Mouse (Mus musculus): ENCODE measurements at regions not wholly inside any gene's neighbourhood (a gene's known extent, or its start where the extent isn't known, plus 50 kb on each side); places are given as distances from the start of the nearest gene placed in this dataset.

GRCm38 (mm10) chr17:79964850-79965249 is 68.9 kb upstream of the Atl2 start:
- H3K27ac ChIP-seq (ENCODE audit: low read depth, low read length), result no peak overlapping the region
- H3K27me3 ChIP-seq (ENCODE audit: control insufficient read depth, insufficient read depth, low read length), result no peaks in the 10 kb centered on the region
- ATAC-seq (ENCODE audit: low FRiP score) (no peak), DNase-seq (ENCODE audit: low spot score) (no peak)
- WGBS, result 87% methylated on average over 8 of the region's 8 CpGs
- no peak overlapping the region for H3K4me3 ChIP-seq (ENCODE audit: low read depth, low read length)
- H3K4me1 ChIP-seq (replicated peaks; ENCODE audit: control insufficient read depth, insufficient read depth, low read length), result no peaks in the 10 kb centered on the region
- H3K36me3 ChIP-seq (ENCODE audit: control insufficient read depth, insufficient read depth, low read length), result no peaks in the 10 kb centered on the region
- H3K9me3 ChIP-seq (ENCODE audit: control insufficient read depth, low read length), result no peaks in the 10 kb centered on the region
- no peak overlapping the region for H3K4me2 ChIP-seq (replicated peaks; ENCODE audit: low read depth, low read length)
- no peak overlapping the region for H3K9ac ChIP-seq (ENCODE audit: low read depth, low read length)

- Histone ChIP-seq H3K27me3 (ENCODE audit: control insufficient read depth, insufficient read depth, low read length) (no peaks in the 10 kb centered on the region), H3K4me2 (replicated peaks; ENCODE audit: low read depth, low read length) (no peak overlapping the region), H3K27ac (ENCODE audit: low read depth, low read length) (no peak overlapping the region), H3K9ac (ENCODE audit: low read depth, low read length) (no peak overlapping the region), H3K9me3 (ENCODE audit: control insufficient read depth, low read length) (no peaks in the 10 kb centered on the region), H3K4me1 (replicated peaks; ENCODE audit: control insufficient read depth, insufficient read depth, low read length) (no peaks in the 10 kb centered on the region), H3K36me3 (ENCODE audit: control insufficient read depth, insufficient read depth, low read length) (no peaks in the 10 kb centered on the region), H3K4me3 (ENCODE audit: low read depth, low read length) (no peak overlapping the region)
- DNase-seq (ENCODE audit: low spot score), result no peak
- 60% methylated on average over 2 of the region's 2 CpGs for WGBS
- no peak for ATAC-seq (ENCODE audit: low FRiP score)
Measured at GRCm38 (mm10) chr17:79963330-79963729, 67.4 kb upstream of the Atl2 start.

- H3K9me3 ChIP-seq (ENCODE audit: control insufficient read depth, low read length), result no peaks in the 10 kb centered on the region
- ATAC-seq (ENCODE audit: low FRiP score) (no peak), DNase-seq (ENCODE audit: low spot score) (no peak)
- no peaks in the 10 kb centered on the region for H3K27me3 ChIP-seq (ENCODE audit: control insufficient read depth, insufficient read depth, low read length)
- no peak overlapping the region for H3K27ac ChIP-seq (ENCODE audit: low read depth, low read length)
- no peak overlapping the region for H3K4me3 ChIP-seq (ENCODE audit: low read depth, low read length)
- WGBS, result 71% methylated on average over 9 of the region's 9 CpGs
- H3K9ac ChIP-seq (ENCODE audit: low read depth, low read length), result no peak overlapping the region
- H3K36me3 ChIP-seq (ENCODE audit: control insufficient read depth, insufficient read depth, low read length), result no peaks in the 10 kb centered on the region
- H3K4me2 ChIP-seq (replicated peaks; ENCODE audit: low read depth, low read length), result no peak overlapping the region
- no peaks in the 10 kb centered on the region for H3K4me1 ChIP-seq (replicated peaks; ENCODE audit: control insufficient read depth, insufficient read depth, low read length)
Measured at GRCm38 (mm10) chr17:79961391-79961790, 65.5 kb upstream of the Atl2 start.

- no peak for ATAC-seq (ENCODE audit: low FRiP score)
- WGBS, result 43% methylated on average over 3 of the region's 3 CpGs
- no peak overlapping the region for H3K27ac ChIP-seq (ENCODE audit: low read depth, low read length)
Measured at GRCm38 (mm10) chr17:79960688-79961087, 64.8 kb upstream of the Atl2 start.

GRCm38 (mm10) chr17:79955267-79955666 is 59.3 kb upstream of the Atl2 start:
- DNase-seq (ENCODE audit: low spot score), result no peak
- H3K36me3 ChIP-seq (ENCODE audit: control insufficient read depth, insufficient read depth, low read length), result no peaks in the 10 kb centered on the region
- H3K4me1 ChIP-seq (replicated peaks; ENCODE audit: control insufficient read depth, insufficient read depth, low read length), result no peaks in the 10 kb centered on the region
- H3K9me3 ChIP-seq (ENCODE audit: control insufficient read depth, low read length), result no peaks in the 10 kb centered on the region
- no peaks in the 10 kb centered on the region for H3K27me3 ChIP-seq (ENCODE audit: control insufficient read depth, insufficient read depth, low read length)
- no peak overlapping the region for H3K4me2 ChIP-seq (replicated peaks; ENCODE audit: low read depth, low read length)
- no peak overlapping the region for H3K4me3 ChIP-seq (ENCODE audit: low read depth, low read length)
- ATAC-seq (ENCODE audit: low FRiP score), result no peak
- WGBS, result 55% methylated on average over 1 of the region's 1 CpGs
- no peak overlapping the region for H3K9ac ChIP-seq (ENCODE audit: low read depth, low read length)
- no peak overlapping the region for H3K27ac ChIP-seq (ENCODE audit: low read depth, low read length)

More at GRCm38 (mm10) chr17:79960688-79961087, 64.8 kb upstream of the Atl2 start:
- no peaks in the 10 kb centered on the region for H3K27me3 ChIP-seq (ENCODE audit: control insufficient read depth, insufficient read depth, low read length)
- DNase-seq (ENCODE audit: low spot score), result no peak
- no peaks in the 10 kb centered on the region for H3K4me1 ChIP-seq (replicated peaks; ENCODE audit: control insufficient read depth, insufficient read depth, low read length)
- no peaks in the 10 kb centered on the region for H3K9me3 ChIP-seq (ENCODE audit: control insufficient read depth, low read length)
- no peaks in the 10 kb centered on the region for H3K36me3 ChIP-seq (ENCODE audit: control insufficient read depth, insufficient read depth, low read length)
- H3K4me2 ChIP-seq (replicated peaks; ENCODE audit: low read depth, low read length), result no peak overlapping the region
- no peak overlapping the region for H3K9ac ChIP-seq (ENCODE audit: low read depth, low read length)
- no peak overlapping the region for H3K4me3 ChIP-seq (ENCODE audit: low read depth, low read length)

GRCm38 (mm10) chr17:79954624-79955244 is 58.8 kb upstream of the Atl2 start:
- ATAC-seq (ENCODE audit: low FRiP score), result no peak
- Histone ChIP-seq H3K4me3 (ENCODE audit: low read depth, low read length) (no peak overlapping the region), H3K36me3 (ENCODE audit: control insufficient read depth, insufficient read depth, low read length) (no peaks in the 10 kb centered on the region), H3K4me2 (replicated peaks; ENCODE audit: low read depth, low read length) (no peak overlapping the region), H3K9me3 (ENCODE audit: control insufficient read depth, low read length) (no peaks in the 10 kb centered on the region), H3K27me3 (ENCODE audit: control insufficient read depth, insufficient read depth, low read length) (no peaks in the 10 kb centered on the region), H3K9ac (ENCODE audit: low read depth, low read length) (no peak overlapping the region), H3K4me1 (replicated peaks; ENCODE audit: control insufficient read depth, insufficient read depth, low read length) (no peaks in the 10 kb centered on the region), H3K27ac (ENCODE audit: low read depth, low read length) (no peak overlapping the region)
- no peak for DNase-seq (ENCODE audit: low spot score)
- 64% methylated on average over 6 of the region's 6 CpGs for WGBS

- no peak overlapping the region for H3K27ac ChIP-seq (ENCODE audit: low read depth, low read length)
- no peak for DNase-seq (ENCODE audit: low spot score)
- no peaks in the 10 kb centered on the region for H3K4me1 ChIP-seq (replicated peaks; ENCODE audit: control insufficient read depth, insufficient read depth, low read length)
- H3K4me3 ChIP-seq (ENCODE audit: low read depth, low read length), result no peak overlapping the region
- no peak overlapping the region for H3K4me2 ChIP-seq (replicated peaks; ENCODE audit: low read depth, low read length)
- no peak overlapping the region for H3K9ac ChIP-seq (ENCODE audit: low read depth, low read length)
- ATAC-seq (ENCODE audit: low FRiP score), result 0 out of 2 replicates have a peak, but pooled peaks have one; percentile 43
- no peaks in the 10 kb centered on the region for H3K36me3 ChIP-seq (ENCODE audit: control insufficient read depth, insufficient read depth, low read length)
- no peaks in the 10 kb centered on the region for H3K27me3 ChIP-seq (ENCODE audit: control insufficient read depth, insufficient read depth, low read length)
- 53% methylated on average over 11 of the region's 11 CpGs for WGBS
- no peaks in the 10 kb centered on the region for H3K9me3 ChIP-seq (ENCODE audit: control insufficient read depth, low read length)
Measured at GRCm38 (mm10) chr17:79948591-79949475, 52.9 kb upstream of the Atl2 start.
